Mouse (Mus musculus) limb, embryonic 11.5 days (tissue): Measurements from ENCODE around the gene Gm36079. TPM values are rescaled to one million over a fixed set of nuclear protein-coding genes. Genes with fewer than 3 reads are reported as not detected.
"Not testable (repeated sequence)": the region's sequence is repeated elsewhere in the genome, so short reads cannot be mapped to it uniquely, and the experiment has no call there.

Experiments used
- ATAC-seq: fragments of 200-750 bp; cut with Nextera tagmentation; 2 replicates; pipeline ENCODE4 v1.8.0; 2017; ENCODE audit warnings: low read depth; ENCODE audit not compliant: insufficient number of reproducible peaks, low FRiP score, low TSS enrichment
- DNase-seq: peaks from one replicate; pipeline ENCODE4 v3.0.0-alpha.2; 2015; ENCODE audit warnings: low spot score
- H3K27ac ChIP-seq: fragments of 300-500 bp; sonication (generic); replicated peaks from 2 replicates; pipeline ENCODE4 v1.5.1; 2014; ENCODE audit warnings: low read depth, mild to moderate bottlenecking, low read length
- H3K27me3 ChIP-seq: fragments of 300-500 bp; sonication (generic); 2 replicates; pipeline ENCODE4 v1.6.1; 2014; ENCODE audit warnings: mild to moderate bottlenecking, low read length, mixed read lengths; ENCODE audit not compliant: control insufficient read depth, insufficient read depth
- H3K36me3 ChIP-seq: fragments of 300-500 bp; sonication (generic); 2 replicates; pipeline ENCODE4 v1.6.1; 2014; ENCODE audit warnings: mild to moderate bottlenecking, low read length, moderate library complexity, mixed read lengths; ENCODE audit not compliant: control insufficient read depth, insufficient read depth
- H3K4me1 ChIP-seq: fragments of 300-500 bp; sonication (generic); 2 replicates; pipeline ENCODE4 v1.6.1; 2014; ENCODE audit warnings: low read length, mixed read lengths; ENCODE audit not compliant: control insufficient read depth, insufficient read depth
- H3K4me2 ChIP-seq: fragments of 300-500 bp; sonication (generic); 2 replicates; pipeline ENCODE4 v1.6.1; 2014; ENCODE audit warnings: low read depth, mild to moderate bottlenecking, moderate library complexity; ENCODE audit not compliant: severe bottlenecking
- H3K4me3 ChIP-seq: fragments of 300-500 bp; sonication (generic); 2 replicates; pipeline ENCODE4 v1.5.1; 2014; ENCODE audit warnings: low read depth, low read length
- H3K9ac ChIP-seq: fragments of 300-500 bp; sonication (generic); 2 replicates; pipeline ENCODE4 v1.6.1; 2014; ENCODE audit warnings: mild to moderate bottlenecking, low read length
- H3K9me3 ChIP-seq: fragments of 300-500 bp; sonication (generic); 2 replicates; pipeline ENCODE4 v1.6.1; 2016; ENCODE audit warnings: low read length; ENCODE audit not compliant: control insufficient read depth
- WGBS: fragments of 180-500 bp; shearing (Covaris S2); extraction: QIAGEN DNeasy Blood & Tissue Kit; methylation state at CpG from one replicate; pipeline ENCODE4 v1.1.7; 2014; 5-methylcytosine and 5-hydroxymethylcytosine counted together
- polyA plus RNA-seq: library from polyadenylated mRNA; unstranded; fragments of >200 nt; fragmentation: Nextera tagmentation; extraction: Ambion mirVana; gene quantifications from 2 replicates; pipeline ENCODE4 v1.2.1, GENCODE M21; 2014

Gene Gm36079
- polyA plus RNA-seq, 1 experiment from 2014 or later, result not detected

GRCm38 (mm10) chr13:120010068-120010467, 16.7 kb downstream of the Gm36079 start:
- H3K27me3 ChIP-seq, H3K4me2 ChIP-seq, H3K4me3 ChIP-seq, H3K4me1 ChIP-seq, H3K9ac ChIP-seq, H3K36me3 ChIP-seq, ATAC-seq, H3K9me3 ChIP-seq, H3K27ac ChIP-seq, DNase-seq: not testable (repeated sequence)

GRCm38 (mm10) chr13:119999215-119999614, 27.6 kb downstream of the Gm36079 start:
- H3K27me3 ChIP-seq, H3K9me3 ChIP-seq, H3K27ac ChIP-seq, H3K4me3 ChIP-seq, H3K36me3 ChIP-seq, H3K9ac ChIP-seq, ATAC-seq, H3K4me1 ChIP-seq, H3K4me2 ChIP-seq, DNase-seq: not testable (repeated sequence)
- no CpG with 5 or more reads among the region's 4 CpGs for WGBS

DNA sequence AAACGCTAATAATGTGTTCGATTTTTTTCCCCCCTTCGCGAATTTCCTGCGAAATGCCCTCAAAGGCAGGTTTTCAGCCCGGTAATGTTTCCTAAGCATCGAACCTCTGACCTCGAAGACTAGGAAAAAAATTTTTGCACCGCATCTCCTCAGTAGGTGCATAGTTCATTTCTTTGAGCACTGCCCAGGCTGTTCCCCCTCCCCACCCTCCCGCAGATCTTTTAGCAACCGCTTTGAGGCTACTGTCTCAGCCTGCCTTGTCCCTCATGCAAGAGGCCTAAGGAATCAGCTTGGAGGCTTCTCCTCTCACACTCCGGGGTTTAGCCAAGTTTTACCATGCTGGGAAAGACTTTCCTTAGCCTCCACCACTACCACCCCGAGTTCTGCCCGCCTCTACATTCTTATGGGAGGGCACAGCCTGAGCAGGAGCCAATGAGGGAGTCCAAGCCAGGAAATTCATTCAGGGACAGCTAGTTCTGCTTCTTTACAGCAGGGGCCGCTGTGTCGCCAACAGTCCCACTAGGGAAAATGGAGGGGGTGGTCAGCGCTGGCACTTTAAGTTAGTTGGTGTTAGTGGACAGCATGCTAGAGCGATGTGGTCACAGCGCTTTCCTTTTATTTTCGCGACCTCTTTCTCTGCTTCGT, 28.2 kb downstream of the Gm36079 start:
- H3K4me3 ChIP-seq, H3K9ac ChIP-seq, H3K9me3 ChIP-seq, H3K36me3 ChIP-seq, H3K4me1 ChIP-seq, H3K4me2 ChIP-seq, DNase-seq, H3K27ac ChIP-seq, H3K27me3 ChIP-seq: not testable (repeated sequence)
- WGBS, result no CpG with 5 or more reads among the region's 22 CpGs
- ATAC-seq, result peak; percentile 92

DNA sequence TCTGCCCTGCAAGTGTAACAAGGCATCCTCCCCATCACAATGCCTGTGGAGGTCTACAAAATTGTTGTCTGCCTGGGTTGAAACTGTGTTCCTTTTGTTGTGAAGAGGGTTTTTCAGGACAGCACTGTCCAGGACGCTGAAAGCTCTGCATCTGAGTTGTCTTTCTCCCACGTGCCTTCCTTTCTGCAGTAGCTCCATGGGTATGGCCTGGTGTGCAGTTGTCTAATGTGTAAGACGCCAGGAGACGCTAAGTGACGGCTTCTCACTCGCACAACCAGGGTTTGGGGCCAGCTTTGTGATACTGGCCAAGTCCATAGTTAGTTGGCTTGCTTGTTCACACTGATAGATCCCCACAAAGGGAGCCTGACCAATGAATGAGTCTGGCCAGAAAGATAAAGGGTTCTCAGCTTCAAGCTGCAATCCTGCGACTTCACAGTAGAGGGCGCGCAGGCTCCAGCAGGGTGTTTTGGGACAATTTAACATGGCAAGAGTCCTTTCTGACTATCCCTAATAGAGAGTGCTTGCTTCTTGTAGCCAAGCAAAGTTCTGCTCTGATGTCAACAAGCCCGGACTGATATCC, 34.8 kb downstream of the Gm36079 start:
- not testable (repeated sequence) for H3K4me1 ChIP-seq, H3K4me3 ChIP-seq, H3K36me3 ChIP-seq, H3K9ac ChIP-seq, DNase-seq, H3K4me2 ChIP-seq, ATAC-seq, H3K9me3 ChIP-seq, H3K27ac ChIP-seq, H3K27me3 ChIP-seq
- WGBS, result no CpG with 5 or more reads among the region's 10 CpGs

DNA sequence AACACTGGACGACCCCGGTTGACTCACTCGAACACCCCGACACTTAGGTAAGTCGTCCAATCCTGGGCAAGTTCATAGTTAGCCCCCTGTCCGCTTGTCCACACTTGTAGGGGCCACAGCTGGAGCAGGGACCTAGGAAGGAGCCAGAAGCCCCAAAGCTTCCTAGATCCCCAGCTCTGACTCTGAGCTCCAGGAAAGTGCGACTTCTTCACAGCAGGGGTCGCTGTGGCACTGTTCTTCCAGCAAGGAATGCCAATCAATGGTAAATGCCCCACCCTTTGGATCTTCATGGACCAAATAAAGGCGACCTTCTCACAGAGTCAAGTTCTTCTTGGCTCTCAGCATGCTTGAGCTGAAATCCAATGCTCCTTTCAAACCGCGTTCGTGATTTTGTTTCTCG, 35.5 kb downstream of the Gm36079 start:
- not testable (repeated sequence) for H3K27me3 ChIP-seq, DNase-seq, H3K4me3 ChIP-seq, H3K4me1 ChIP-seq, H3K27ac ChIP-seq, ATAC-seq, H3K9me3 ChIP-seq, H3K4me2 ChIP-seq, H3K36me3 ChIP-seq, H3K9ac ChIP-seq
- WGBS, result no CpG with 5 or more reads among the region's 13 CpGs

Other genes starting within 250 kb of the Gm36079 start
- gene Zfp131, start 236.1 kb downstream of the Gm36079 start, polyA plus RNA-seq, result 44.4 and 47.9 TPM in 2 replicates
- gene AF067063, start 196.8 kb downstream of the Gm36079 start, polyA plus RNA-seq, result not detected in 2 replicates
- gene D13Ertd608e, start 191.0 kb downstream of the Gm36079 start, polyA plus RNA-seq, result not detected in 2 replicates
- not detected in 2 replicates for gene Tcstv1, start 132.2 kb downstream of the Gm36079 start, polyA plus RNA-seq
- gene Gm21761, start 97.7 kb downstream of the Gm36079 start, polyA plus RNA-seq, result not detected in 2 replicates
- gene B020031M17Rik, start 76.2 kb downstream of the Gm36079 start, polyA plus RNA-seq, result not detected in 2 replicates
- gene Gm21188, start 25.2 kb upstream of the Gm36079 start, polyA plus RNA-seq, result not detected in 2 replicates
- gene Gm20767, start 113.2 kb upstream of the Gm36079 start, polyA plus RNA-seq, result not detected in 2 replicates
- not detected in 2 replicates for gene Gm21818, start 145.4 kb upstream of the Gm36079 start, polyA plus RNA-seq
- gene Gm21762, start 188.9 kb upstream of the Gm36079 start, polyA plus RNA-seq, result not detected in 2 replicates
- not detected in 2 replicates for gene Gm21731, start 212.1 kb upstream of the Gm36079 start, polyA plus RNA-seq
- not detected in 2 replicates for gene AF067061, start 236.1 kb upstream of the Gm36079 start, polyA plus RNA-seq